8 mouse cellular contexts compared by ENCODE assay signal in the genomic region with DNA sequence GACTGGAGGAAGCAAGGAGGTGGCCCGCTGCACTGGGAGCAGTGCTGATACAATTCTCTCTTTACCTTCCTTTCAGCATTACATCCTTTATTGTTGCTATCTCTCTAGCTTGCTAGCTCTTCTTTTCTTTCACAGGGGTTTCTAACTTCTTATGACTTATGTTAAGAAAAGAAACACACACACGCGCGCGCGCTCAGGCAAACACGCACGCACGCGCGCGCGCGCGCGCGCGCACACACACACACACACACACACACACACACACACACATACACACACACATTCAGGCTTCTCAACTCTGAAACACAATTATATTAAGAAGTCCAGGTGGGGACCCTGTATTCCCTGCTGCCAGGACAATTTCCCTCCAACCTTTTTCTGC. TPM values are rescaled to one million over a fixed set of nuclear protein-coding genes. Genes with fewer than 3 reads are reported as not detected.
A peak's percentile ranks its signal among the peaks of the same experiment; 100 is the strongest.
DNase-seq lines count a peak whose midpoint lies in the region; ATAC-seq and TF ChIP-seq lines count a peak whose summit lies in the region.

No protein-coding gene starts in this region.

- TF ChIP-seq POLR2A in cortical plate, adult 2 months (IDR thresholded peaks at IDR 0.05; ENCODE audit: extremely low read depth, insufficient read depth, low read length) = no peak

- peak overlapping the region; percentile 48 for H3K4me3 ChIP-seq in heart, embryonic 15.5 days
- H3K4me3 ChIP-seq in cortical plate, adult 2 months (ENCODE audit: insufficient read depth, low read length) = peak overlapping the region; percentile 64
- peak overlapping the region; percentile 57 for H3K4me3 ChIP-seq in forebrain, embryonic 15.5 days
- H3K4me3 ChIP-seq in liver, embryonic 15.5 days (replicated peaks) = no peak overlapping the region

- no peak for ATAC-seq in heart, embryonic 15.5 days (replicated peaks; ENCODE audit: insufficient number of reproducible peaks, insufficient read depth, low FRiP score, low read depth)
- ATAC-seq in forebrain, embryonic 15.5 days (replicated peaks) = no peak
- no peak for ATAC-seq in liver, embryonic 15.5 days (ENCODE audit: insufficient read depth)
- ATAC-seq in monocyte, adult 5-6 weeks (replicated peaks; ENCODE audit: insufficient number of reproducible peaks, low FRiP score, low TSS enrichment, poor library complexity, severe bottlenecking) = no peak

- H3K4me1 ChIP-seq in heart, embryonic 15.5 days (replicated peaks) = no peaks in the 10 kb centered on the region
- no peaks in the 10 kb centered on the region for H3K4me1 ChIP-seq in cortical plate, adult 2 months (ENCODE audit: control insufficient read depth, insufficient read depth, low read length)
- peaks cover 3% of the 10 kb centered on the region; the same call in 1 of the 2 replicates for H3K4me1 ChIP-seq in forebrain, embryonic 15.5 days
- no peaks in the 10 kb centered on the region for H3K4me1 ChIP-seq in liver, embryonic 15.5 days (replicated peaks)

- H3K9ac ChIP-seq in heart, embryonic 15.5 days = no peak overlapping the region
- peak overlapping the region; percentile 54 for H3K9ac ChIP-seq in forebrain, embryonic 15.5 days (replicated peaks)
- no peak overlapping the region for H3K9ac ChIP-seq in liver, embryonic 15.5 days

- WGBS in heart, embryonic 15.5 days = 30% methylated on average over 18 of the region's 18 CpGs
- WGBS in forebrain, embryonic 15.5 days = 55% methylated on average over 17 of the region's 18 CpGs
- WGBS in liver, embryonic 15.5 days (ENCODE audit: insufficient replicate concordance) = 27% methylated on average over 18 of the region's 18 CpGs

- no peaks in the 10 kb centered on the region for H3K9me3 ChIP-seq in heart, embryonic 15.5 days (replicated peaks)
- no peaks in the 10 kb centered on the region for H3K9me3 ChIP-seq in forebrain, embryonic 15.5 days
- no peaks in the 10 kb centered on the region for H3K9me3 ChIP-seq in liver, embryonic 15.5 days (replicated peaks)

- no peaks in the 10 kb centered on the region for H3K36me3 ChIP-seq in heart, embryonic 15.5 days
- no peaks in the 10 kb centered on the region for H3K36me3 ChIP-seq in forebrain, embryonic 15.5 days
- H3K36me3 ChIP-seq in liver, embryonic 15.5 days (replicated peaks) = no peaks in the 10 kb centered on the region

- H3K27ac ChIP-seq in heart, embryonic 15.5 days = no peak overlapping the region
- no peak overlapping the region for H3K27ac ChIP-seq in cortical plate, adult 2 months (ENCODE audit: insufficient read depth, low read length)
- H3K27ac ChIP-seq in forebrain, embryonic 15.5 days (replicated peaks) = peak overlapping the region; percentile 89
- no peak overlapping the region for H3K27ac ChIP-seq in liver, embryonic 15.5 days (replicated peaks)

- peaks cover 37% of the 10 kb centered on the region for H3K27me3 ChIP-seq in heart, embryonic 15.5 days
- no peaks in the 10 kb centered on the region for H3K27me3 ChIP-seq in forebrain, embryonic 15.5 days
- peaks cover 38% of the 10 kb centered on the region for H3K27me3 ChIP-seq in liver, embryonic 15.5 days

- peak overlapping the region; percentile 71 for H3K4me2 ChIP-seq in heart, embryonic 15.5 days
- peak overlapping the region; percentile 51 for H3K4me2 ChIP-seq in forebrain, embryonic 15.5 days (replicated peaks)
- H3K4me2 ChIP-seq in liver, embryonic 15.5 days = peak overlapping the region; percentile 15; the same call in 1 of the 2 replicates

- DNase-seq in heart, adult 18-20 months = no peak
- no peak for DNase-seq in kidney, postnatal 36 days
- DNase-seq in urinary bladder, adult 2 months (ENCODE audit: low spot score) = no peak

- TF ChIP-seq CTCF in cortical plate, adult 2 months (IDR thresholded peaks at IDR 0.05; ENCODE audit: extremely low read depth, insufficient read depth, low read length) = no peak

RNA-seq across cellular contexts. Expression of a gene that starts 1.5 kb away (rescaled TPM):
- 0.10 TPM in 1 of 2 replicates, not detected in the other for polyA plus RNA-seq in heart, embryonic 15.5 days (2015; fragmentation: Nextera tagmentation; extraction: Ambion mirVana)
- total RNA-seq in heart, adult 18-20 months (2021) = not detected
- polyA plus RNA-seq in cortical plate, adult 2 months (2012; rRNA removed) = 5.6 and 8.5 TPM in 2 replicates
- polyA plus RNA-seq in forebrain, embryonic 15.5 days (2015; fragmentation: Nextera tagmentation; extraction: Ambion mirVana) = 12.6 and 15.0 TPM in 2 replicates
- not detected in 2 replicates for polyA plus RNA-seq in liver, embryonic 15.5 days (2015; fragmentation: Nextera tagmentation; extraction: Ambion mirVana)
- not detected in 3 replicates for total RNA-seq in monocyte, adult 5-6 weeks (2017)
- 0.08 and 0.09 TPM in 2 replicates for polyA plus RNA-seq in urinary bladder, adult 2 months (2012; rRNA removed)

Comparison
In these comparisons a context has a peak if more than half of its experiments do, and no peak if none do; other contexts are left out.
1. H3K4me2 ChIP-seq: peak in every context shown above with its lines; median percentile 71 in heart, embryonic 15.5 days; 51 in forebrain, embryonic 15.5 days; 15 in liver, embryonic 15.5 days.